Mouse (Mus musculus): Measurements from ENCODE around the gene Prph2. TPM values are rescaled to one million over a fixed set of nuclear protein-coding genes. Genes with fewer than 3 reads are reported as not detected.

The Prph2 gene
- polyA plus RNA-seq, 1 experiment from 2014 or later, result not detected

Other genes with a start within 250 kb of the Prph2 start
- 54.1 and 56.0 TPM in 2 replicates for gene Rrp36, start 236.1 kb upstream of the Prph2 start, polyA plus RNA-seq (2016; fragmentation: Nextera tagmentation; extraction: Ambion mirVana)
- gene Mea1, start 231.7 kb upstream of the Prph2 start, polyA plus RNA-seq (2016; fragmentation: Nextera tagmentation; extraction: Ambion mirVana), result 159 and 175 TPM in 2 replicates
- 127 and 131 TPM in 2 replicates for gene Klhdc3, start 229.5 kb upstream of the Prph2 start, polyA plus RNA-seq (2016; fragmentation: Nextera tagmentation; extraction: Ambion mirVana)
- 111 and 113 TPM in 2 replicates for gene Ppp2r5d, start 205.3 kb upstream of the Prph2 start, polyA plus RNA-seq (2016; fragmentation: Nextera tagmentation; extraction: Ambion mirVana)
- 33.7 and 36.0 TPM in 2 replicates for gene Pex6, start 199.0 kb upstream of the Prph2 start, polyA plus RNA-seq (2016; fragmentation: Nextera tagmentation; extraction: Ambion mirVana)
- gene Gnmt, start 181.3 kb upstream of the Prph2 start, polyA plus RNA-seq (2016; fragmentation: Nextera tagmentation; extraction: Ambion mirVana), result 0.52 and 0.75 TPM in 2 replicates
- gene Cnpy3, start 158.2 kb upstream of the Prph2 start, polyA plus RNA-seq (2016; fragmentation: Nextera tagmentation; extraction: Ambion mirVana), result 54.1 and 54.6 TPM in 2 replicates
- gene Ptcra, start 146.7 kb upstream of the Prph2 start, polyA plus RNA-seq (2016; fragmentation: Nextera tagmentation; extraction: Ambion mirVana), result 0.55 and 0.65 TPM in 2 replicates
- 48.5 and 55.0 TPM in 2 replicates for gene 2310039H08Rik, start 137.8 kb upstream of the Prph2 start, polyA plus RNA-seq (2016; fragmentation: Nextera tagmentation; extraction: Ambion mirVana)
- 150 and 161 TPM in 2 replicates for gene Rpl7l1, start 127.8 kb upstream of the Prph2 start, polyA plus RNA-seq (2016; fragmentation: Nextera tagmentation; extraction: Ambion mirVana)
- gene Bicral, start 52.0 kb upstream of the Prph2 start, polyA plus RNA-seq (2016; fragmentation: Nextera tagmentation; extraction: Ambion mirVana), result 7.8 and 7.9 TPM in 2 replicates
- 68.4 and 75.1 TPM in 2 replicates for gene Tbcc, start 19.8 kb upstream of the Prph2 start, polyA plus RNA-seq (2016; fragmentation: Nextera tagmentation; extraction: Ambion mirVana)
- 23.4 and 25.7 TPM in 2 replicates for gene Ubr2, start 100.1 kb downstream of the Prph2 start, polyA plus RNA-seq (2016; fragmentation: Nextera tagmentation; extraction: Ambion mirVana)